Mouse (Mus musculus) heart, postnatal 0 days (tissue): Measurements from ENCODE around the gene Tyro3. TPM values are rescaled to one million over a fixed set of nuclear protein-coding genes. Genes with fewer than 3 reads are reported as not detected.

Source experiments
- ATAC-seq: fragments of 200-750 bp; cut with Nextera tagmentation; 2 replicates; pipeline ENCODE4 v1.8.0; 2017; ENCODE audit warnings: low read depth, moderate number of reproducible peaks, moderate library complexity; ENCODE audit not compliant: insufficient read depth
- DNase-seq: peaks from one replicate; pipeline ENCODE4 v3.0.0-alpha.2; 2016; ENCODE audit warnings: low spot score
- H3K27ac ChIP-seq: fragments of 300-500 bp; sonication (generic); 2 replicates; pipeline ENCODE4 v1.5.1; 2014; ENCODE audit warnings: low read depth, mild to moderate bottlenecking
- H3K27me3 ChIP-seq: fragments of 300-500 bp; sonication (generic); 2 replicates; pipeline ENCODE4 v1.6.1; 2014; ENCODE audit warnings: low read length, mixed read lengths; ENCODE audit not compliant: control insufficient read depth, insufficient read depth
- H3K36me3 ChIP-seq: fragments of 300-500 bp; sonication (generic); replicated peaks from 2 replicates; pipeline ENCODE4 v1.6.1; 2014; ENCODE audit warnings: low read length, mixed read lengths; ENCODE audit not compliant: control insufficient read depth, insufficient read depth
- H3K4me1 ChIP-seq: fragments of 300-500 bp; sonication (generic); 2 replicates; pipeline ENCODE4 v1.6.1; 2014; ENCODE audit warnings: antibody characterized with exemption; ENCODE audit not compliant: control insufficient read depth, insufficient read depth
- H3K4me2 ChIP-seq: fragments of 300-500 bp; sonication (generic); 2 replicates; pipeline ENCODE4 v1.6.1; 2014; ENCODE audit warnings: low read depth, mild to moderate bottlenecking, low read length, moderate library complexity
- H3K4me3 ChIP-seq: fragments of 300-500 bp; sonication (generic); 2 replicates; pipeline ENCODE4 v1.5.1; 2014; ENCODE audit warnings: low read depth, low read length
- H3K9ac ChIP-seq: fragments of 300-500 bp; sonication (generic); replicated peaks from 2 replicates; pipeline ENCODE4 v1.6.1; 2014; ENCODE audit warnings: low read depth, low read length, mixed read lengths
- H3K9me3 ChIP-seq: fragments of 300-500 bp; sonication (generic); replicated peaks from 2 replicates; pipeline ENCODE4 v1.6.1; 2016; ENCODE audit warnings: low read length; ENCODE audit not compliant: control insufficient read depth
- CTCF ChIP-seq: IDR thresholded peaks from 2 replicates; pipeline ENCODE4 v1.5.1; 2016; ENCODE audit warnings: antibody characterized with exemption, control low read depth, low read depth
- EP300 ChIP-seq: IDR thresholded peaks from 2 replicates; pipeline ENCODE4 v1.6.1; 2016; ENCODE audit warnings: antibody characterized with exemption, low read depth
- WGBS: fragments of 180-500 bp; shearing (Covaris S2); extraction: QIAGEN DNeasy Blood & Tissue Kit; methylation state at CpG from one replicate; pipeline ENCODE4 v1.1.7; 2014; 5-methylcytosine and 5-hydroxymethylcytosine counted together
- polyA plus RNA-seq: library from polyadenylated mRNA; unstranded; fragments of >200 nt; fragmentation: Nextera tagmentation; extraction: Ambion mirVana; gene quantifications from 2 replicates; pipeline ENCODE4 v1.2.1, GENCODE M21; 2015
- total RNA-seq: library from RNA; depleted of rRNA; stranded (reverse); fragments of >200 nt; gene quantifications from 2 replicates; pipeline ENCODE4 v1.2.3, GENCODE M21; 2014; ENCODE audit warnings: low replicate concordance

Gene Tyro3
- total and polyA plus RNA-seq, 2 experiments from 2014 or later: 3.1 to 19.0 TPM

DNA sequence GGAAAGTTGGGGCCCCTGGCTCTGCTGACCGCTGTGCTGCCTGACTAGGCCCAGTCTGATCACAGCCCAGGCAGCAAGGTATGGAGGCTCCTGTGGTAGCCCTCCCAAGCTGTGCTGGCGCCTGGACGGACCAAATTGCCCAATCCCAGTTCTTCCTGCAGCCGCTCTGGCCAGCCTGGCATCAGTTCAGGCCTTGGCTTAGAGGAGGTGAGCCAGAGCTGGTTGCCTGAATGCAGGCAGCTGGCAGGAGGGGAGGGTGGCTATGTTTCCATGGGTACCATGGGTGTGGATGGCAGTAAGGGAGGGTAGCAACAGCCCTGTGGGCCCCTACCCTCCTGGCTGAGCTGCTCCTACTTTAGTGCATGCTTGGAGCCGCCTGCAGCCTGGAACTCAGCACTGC is 19.5 kb downstream of the Tyro3 start:
- no peak for ATAC-seq
- WGBS: 83% methylated on average over 5 of the region's 5 CpGs
- H3K27ac ChIP-seq: no peak overlapping the region
- H3K9me3 ChIP-seq: no peaks in the 10 kb centered on the region
- H3K4me3 ChIP-seq: no peak overlapping the region
- H3K27me3 ChIP-seq: no peaks in the 10 kb centered on the region
- no peak overlapping the region for H3K9ac ChIP-seq
- no peaks in the 10 kb centered on the region for H3K36me3 ChIP-seq
- no peaks in the 10 kb centered on the region for H3K4me1 ChIP-seq
- H3K4me2 ChIP-seq: no peak overlapping the region
- TF ChIP-seq EP300 (no peak), CTCF (no peak)
- no peak for DNase-seq

DNA sequence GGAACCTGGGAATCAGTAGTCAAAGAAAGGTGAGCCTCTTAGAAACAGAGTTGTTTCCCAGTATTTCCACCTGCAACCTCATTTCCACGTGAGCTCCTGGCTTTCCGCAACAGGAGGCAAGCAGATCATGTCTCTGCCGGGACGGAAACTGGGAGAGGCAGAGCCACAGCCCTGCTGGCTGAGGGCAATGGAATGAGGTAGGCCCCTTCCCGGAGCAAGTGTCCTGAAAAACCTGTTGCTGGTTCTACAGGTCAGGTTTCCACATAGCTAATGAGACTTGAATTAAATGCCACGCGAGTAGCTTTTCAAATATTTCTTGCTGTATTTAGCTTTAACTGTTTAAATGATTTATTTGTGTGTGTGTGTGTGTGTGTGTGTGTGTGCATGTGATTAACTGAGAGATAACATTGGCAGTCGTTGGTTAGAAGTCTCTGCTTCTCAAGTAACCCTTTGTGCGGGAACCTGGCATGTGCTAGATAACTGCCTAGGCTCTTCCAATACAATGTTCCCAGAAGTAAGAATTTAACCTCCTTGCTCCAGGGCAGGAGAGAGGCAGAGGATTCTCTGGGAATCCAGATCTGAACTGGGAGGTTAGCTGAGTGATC is 21.2 kb downstream of the Tyro3 start:
- WGBS: 39% methylated on average over 9 of the region's 9 CpGs
- H3K4me3 ChIP-seq: no peak overlapping the region
- TF ChIP-seq CTCF (no peak), EP300 (no peak)
- no peak for ATAC-seq
- H3K4me2 ChIP-seq: no peak overlapping the region
- no peaks in the 10 kb centered on the region for H3K27me3 ChIP-seq
- H3K9me3 ChIP-seq: no peaks in the 10 kb centered on the region
- no peak overlapping the region for H3K9ac ChIP-seq
- H3K36me3 ChIP-seq: no peaks in the 10 kb centered on the region
- H3K27ac ChIP-seq: no peak overlapping the region
- no peaks in the 10 kb centered on the region for H3K4me1 ChIP-seq
- no peak for DNase-seq

DNA sequence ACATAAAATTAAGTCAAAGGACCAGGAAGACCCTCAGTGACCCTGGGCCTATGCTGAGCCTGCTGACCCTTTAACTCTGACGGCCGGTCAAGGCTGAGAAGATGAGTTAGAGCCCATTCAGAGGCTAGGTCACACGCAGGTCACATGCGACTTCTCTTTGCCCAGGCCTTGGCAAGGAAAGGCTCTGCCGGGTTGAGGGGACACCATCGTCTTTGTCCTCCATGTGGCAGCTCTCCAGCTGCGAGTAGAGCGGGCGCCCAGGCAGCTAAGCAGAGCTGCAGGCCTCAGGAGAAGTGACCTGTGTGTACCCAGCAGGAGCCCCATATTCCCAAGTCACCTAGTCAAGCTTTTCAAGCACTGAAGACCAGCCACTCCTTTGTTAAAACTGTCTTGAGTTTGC is 23.6 kb downstream of the Tyro3 start:
- no peak overlapping the region for H3K9ac ChIP-seq
- H3K27ac ChIP-seq: no peak overlapping the region
- no peak overlapping the region for H3K4me3 ChIP-seq
- ATAC-seq (no peak), DNase-seq (no peak)
- no peaks in the 10 kb centered on the region for H3K4me1 ChIP-seq
- H3K27me3 ChIP-seq: no peaks in the 10 kb centered on the region
- H3K9me3 ChIP-seq: no peaks in the 10 kb centered on the region
- no peak for TF ChIP-seq EP300
- TF ChIP-seq CTCF: no peak
- WGBS: 86% methylated on average over 9 of the region's 9 CpGs
- no peak overlapping the region for H3K4me2 ChIP-seq
- H3K36me3 ChIP-seq: no peaks in the 10 kb centered on the region

DNA sequence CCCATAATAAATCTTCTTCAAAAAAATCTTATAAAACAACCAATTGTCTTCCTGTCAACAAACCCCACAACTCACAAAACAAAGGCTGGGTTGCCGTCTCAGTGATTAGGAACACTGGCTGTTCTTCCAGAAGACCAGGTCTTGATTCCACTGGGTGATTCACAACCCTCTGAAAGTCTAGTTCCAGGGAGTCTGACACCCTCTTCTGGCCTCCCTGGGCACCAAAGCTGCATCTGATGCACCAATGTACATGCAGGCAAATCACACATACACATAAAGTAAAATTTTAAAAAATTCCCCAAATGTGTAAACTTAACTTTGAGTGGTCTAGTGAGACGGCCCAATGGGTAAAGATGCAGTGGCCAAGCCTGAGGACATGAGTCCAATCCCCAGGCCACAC is 33.0 kb downstream of the Tyro3 start:
- no peak for ATAC-seq
- Histone ChIP-seq H3K27me3 (no peaks in the 10 kb centered on the region), H3K36me3 (no peaks in the 10 kb centered on the region), H3K4me3 (no peak overlapping the region), H3K9me3 (no peaks in the 10 kb centered on the region), H3K9ac (no peak overlapping the region), H3K27ac (no peak overlapping the region), H3K4me2 (no peak overlapping the region), H3K4me1 (no peaks in the 10 kb centered on the region)
- 0 out of 2 replicates have a peak, but pooled peaks have one; percentile 22 for TF ChIP-seq CTCF
- TF ChIP-seq EP300: no peak
- DNase-seq: no peak
- 58% methylated on average over 2 of the region's 2 CpGs for WGBS

DNA sequence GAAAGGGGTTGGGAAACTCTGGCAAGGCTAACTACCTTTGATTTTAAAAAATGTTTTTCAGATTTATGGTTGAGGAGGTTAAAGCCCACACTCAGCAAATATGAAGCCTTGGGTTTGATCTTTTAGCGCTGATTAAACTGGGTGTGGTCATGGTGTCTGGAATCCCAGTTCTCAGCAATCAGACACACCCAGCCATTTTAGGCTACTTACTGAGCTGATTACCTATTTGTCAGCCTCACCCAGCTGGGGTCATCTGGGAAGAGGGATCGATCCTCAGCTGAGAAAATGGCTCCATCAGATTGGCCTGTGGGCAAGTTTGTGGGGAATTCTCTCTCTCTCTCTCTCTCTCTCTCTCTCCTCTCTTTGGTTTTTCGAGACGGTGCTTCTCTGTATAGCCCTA is 36.7 kb downstream of the Tyro3 start:
- H3K4me2 ChIP-seq: no peak overlapping the region

DNA sequence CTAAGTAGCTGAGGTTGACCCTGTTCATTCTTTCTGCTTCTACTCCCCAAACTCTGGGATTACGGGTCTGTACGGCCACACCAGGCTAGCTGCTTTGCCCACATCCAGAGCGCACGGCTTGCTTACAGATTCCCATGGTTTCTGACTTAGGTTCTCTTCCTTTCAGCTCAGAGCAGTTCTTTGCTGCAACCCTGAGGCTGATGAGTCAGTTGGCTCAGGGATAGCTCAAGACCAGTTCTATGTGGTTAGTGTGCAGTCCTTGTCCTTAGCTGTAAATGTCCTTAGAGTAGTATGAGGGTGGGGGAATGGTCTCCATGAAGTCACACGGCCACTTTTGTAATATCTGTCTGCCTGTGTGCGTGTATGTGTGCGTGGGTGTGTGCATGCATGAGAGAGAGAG is 40.1 kb downstream of the Tyro3 start:
- Histone ChIP-seq H3K9me3 (no peaks in the 10 kb centered on the region), H3K4me2 (no peak overlapping the region), H3K4me1 (no peaks in the 10 kb centered on the region), H3K9ac (no peak overlapping the region), H3K4me3 (no peak overlapping the region), H3K27ac (no peak overlapping the region), H3K36me3 (no peaks in the 10 kb centered on the region), H3K27me3 (no peaks in the 10 kb centered on the region)
- TF ChIP-seq EP300: no peak
- TF ChIP-seq CTCF: no peak
- DNase-seq: no peak
- WGBS: 79% methylated on average over 7 of the region's 7 CpGs
- no peak for ATAC-seq

More for the DNA sequence above, 36.7 kb downstream of the Tyro3 start:
- ATAC-seq (no peak), DNase-seq (no peak)
- Histone ChIP-seq H3K9me3 (no peaks in the 10 kb centered on the region), H3K9ac (no peak overlapping the region), H3K27ac (no peak overlapping the region), H3K4me1 (no peaks in the 10 kb centered on the region), H3K4me3 (no peak overlapping the region), H3K36me3 (no peaks in the 10 kb centered on the region), H3K27me3 (no peaks in the 10 kb centered on the region)
- TF ChIP-seq CTCF (no peak), EP300 (no peak)
- WGBS: 79% methylated on average over 4 of the region's 4 CpGs
